Mouse (Mus musculus): ENCODE measurements at regions not wholly inside any gene's neighbourhood (a gene's known extent, or its start where the extent isn't known, plus 50 kb on each side); places are given as distances from the start of the nearest gene placed in this dataset.

GRCm38 (mm10) chr13:60309926-60310325 is 132.8 kb upstream of the Gas1 start:
- Histone ChIP-seq H3K9me3 (ENCODE audit: control insufficient read depth, low read length) (no peaks in the 10 kb centered on the region), H3K4me1 (replicated peaks; ENCODE audit: control insufficient read depth, insufficient read depth, low read length) (no peaks in the 10 kb centered on the region), H3K4me3 (replicated peaks; ENCODE audit: low read length) (no peak overlapping the region), H3K27me3 (ENCODE audit: control insufficient read depth, insufficient read depth, low read length) (no peaks in the 10 kb centered on the region), H3K27ac (no peak overlapping the region), H3K36me3 (replicated peaks; ENCODE audit: control insufficient read depth, insufficient read depth) (no peaks in the 10 kb centered on the region), H3K9ac (no peak overlapping the region), H3K4me2 (replicated peaks) (no peak overlapping the region)
- 93% methylated on average over 4 of the region's 4 CpGs for WGBS
- DNase-seq (ENCODE audit: low spot score), result no peak
- ATAC-seq (ENCODE audit: low FRiP score), result no peak

GRCm38 (mm10) chr13:60312397-60313085 is 135.4 kb upstream of the Gas1 start:
- Histone ChIP-seq H3K9ac (no peak overlapping the region), H3K4me3 (replicated peaks; ENCODE audit: low read length) (no peak overlapping the region), H3K27me3 (ENCODE audit: control insufficient read depth, insufficient read depth, low read length) (no peaks in the 10 kb centered on the region), H3K36me3 (replicated peaks; ENCODE audit: control insufficient read depth, insufficient read depth) (no peaks in the 10 kb centered on the region), H3K4me1 (replicated peaks; ENCODE audit: control insufficient read depth, insufficient read depth, low read length) (no peaks in the 10 kb centered on the region), H3K4me2 (replicated peaks) (no peak overlapping the region), H3K27ac (no peak overlapping the region), H3K9me3 (ENCODE audit: control insufficient read depth, low read length) (no peaks in the 10 kb centered on the region)
- WGBS, result 65% methylated on average over 7 of the region's 7 CpGs
- ATAC-seq (ENCODE audit: low FRiP score) (no peak), DNase-seq (ENCODE audit: low spot score) (no peak)

GRCm38 (mm10) chr13:60318436-60319020 is 141.4 kb upstream of the Gas1 start:
- Histone ChIP-seq H3K27ac (no peak overlapping the region), H3K27me3 (ENCODE audit: control insufficient read depth, insufficient read depth, low read length) (no peaks in the 10 kb centered on the region), H3K4me3 (replicated peaks; ENCODE audit: low read length) (no peak overlapping the region), H3K9ac (no peak overlapping the region), H3K36me3 (replicated peaks; ENCODE audit: control insufficient read depth, insufficient read depth) (no peaks in the 10 kb centered on the region), H3K4me2 (replicated peaks) (no peak overlapping the region), H3K9me3 (ENCODE audit: control insufficient read depth, low read length) (no peaks in the 10 kb centered on the region), H3K4me1 (replicated peaks; ENCODE audit: control insufficient read depth, insufficient read depth, low read length) (no peaks in the 10 kb centered on the region)
- ATAC-seq (ENCODE audit: low FRiP score) (no peak), DNase-seq (ENCODE audit: low spot score) (no peak)
- WGBS, result 87% methylated on average over 8 of the region's 8 CpGs

GRCm38 (mm10) chr13:60319268-60319667 is 142.1 kb upstream of the Gas1 start:
- Histone ChIP-seq H3K4me2 (replicated peaks) (no peak overlapping the region), H3K4me3 (replicated peaks; ENCODE audit: low read length) (no peak overlapping the region), H3K9me3 (ENCODE audit: control insufficient read depth, low read length) (no peaks in the 10 kb centered on the region), H3K27ac (no peak overlapping the region), H3K9ac (no peak overlapping the region), H3K4me1 (replicated peaks; ENCODE audit: control insufficient read depth, insufficient read depth, low read length) (no peaks in the 10 kb centered on the region), H3K27me3 (ENCODE audit: control insufficient read depth, insufficient read depth, low read length) (no peaks in the 10 kb centered on the region), H3K36me3 (replicated peaks; ENCODE audit: control insufficient read depth, insufficient read depth) (no peaks in the 10 kb centered on the region)
- no peak for ATAC-seq (ENCODE audit: low FRiP score)
- no peak for DNase-seq (ENCODE audit: low spot score)
- 85% methylated on average over 4 of the region's 4 CpGs for WGBS

GRCm38 (mm10) chr13:60319861-60320602 is 142.9 kb upstream of the Gas1 start:
- 72% methylated on average over 5 of the region's 5 CpGs for WGBS
- Histone ChIP-seq H3K4me2 (replicated peaks) (no peak overlapping the region), H3K27me3 (ENCODE audit: control insufficient read depth, insufficient read depth, low read length) (no peaks in the 10 kb centered on the region), H3K9me3 (ENCODE audit: control insufficient read depth, low read length) (no peaks in the 10 kb centered on the region), H3K9ac (no peak overlapping the region), H3K27ac (no peak overlapping the region), H3K4me1 (replicated peaks; ENCODE audit: control insufficient read depth, insufficient read depth, low read length) (no peaks in the 10 kb centered on the region), H3K36me3 (replicated peaks; ENCODE audit: control insufficient read depth, insufficient read depth) (no peaks in the 10 kb centered on the region), H3K4me3 (replicated peaks; ENCODE audit: low read length) (no peak overlapping the region)
- no peak for ATAC-seq (ENCODE audit: low FRiP score)
- no peak for DNase-seq (ENCODE audit: low spot score)

GRCm38 (mm10) chr13:60322579-60322978 is 145.4 kb upstream of the Gas1 start:
- H3K4me1 ChIP-seq (replicated peaks; ENCODE audit: control insufficient read depth, insufficient read depth, low read length), result no peaks in the 10 kb centered on the region
- no peak overlapping the region for H3K4me2 ChIP-seq (replicated peaks)
- no peaks in the 10 kb centered on the region for H3K36me3 ChIP-seq (replicated peaks; ENCODE audit: control insufficient read depth, insufficient read depth)
- no peaks in the 10 kb centered on the region for H3K9me3 ChIP-seq (ENCODE audit: control insufficient read depth, low read length)
- H3K27ac ChIP-seq, result no peak overlapping the region
- H3K4me3 ChIP-seq (replicated peaks; ENCODE audit: low read length), result no peak overlapping the region
- DNase-seq (ENCODE audit: low spot score), result no peak
- 66% methylated on average over 3 of the region's 3 CpGs for WGBS
- no peak overlapping the region for H3K9ac ChIP-seq
- ATAC-seq (ENCODE audit: low FRiP score), result no peak
- no peaks in the 10 kb centered on the region for H3K27me3 ChIP-seq (ENCODE audit: control insufficient read depth, insufficient read depth, low read length)

GRCm38 (mm10) chr13:60330475-60331258 is 153.5 kb upstream of the Gas1 start:
- Histone ChIP-seq H3K4me3 (replicated peaks; ENCODE audit: low read length) (no peak overlapping the region), H3K9me3 (ENCODE audit: control insufficient read depth, low read length) (no peaks in the 10 kb centered on the region), H3K4me1 (replicated peaks; ENCODE audit: control insufficient read depth, insufficient read depth, low read length) (no peaks in the 10 kb centered on the region), H3K9ac (no peak overlapping the region), H3K27ac (no peak overlapping the region), H3K27me3 (ENCODE audit: control insufficient read depth, insufficient read depth, low read length) (no peaks in the 10 kb centered on the region), H3K36me3 (replicated peaks; ENCODE audit: control insufficient read depth, insufficient read depth) (no peaks in the 10 kb centered on the region), H3K4me2 (replicated peaks) (no peak overlapping the region)
- ATAC-seq (ENCODE audit: low FRiP score), result no peak
- no peak for DNase-seq (ENCODE audit: low spot score)
- WGBS, result 82% methylated on average over 9 of the region's 9 CpGs

- Histone ChIP-seq H3K4me2 (replicated peaks) (no peak overlapping the region), H3K9me3 (ENCODE audit: control insufficient read depth, low read length) (no peaks in the 10 kb centered on the region), H3K4me1 (replicated peaks; ENCODE audit: control insufficient read depth, insufficient read depth, low read length) (no peaks in the 10 kb centered on the region), H3K4me3 (replicated peaks; ENCODE audit: low read length) (no peak overlapping the region), H3K27me3 (ENCODE audit: control insufficient read depth, insufficient read depth, low read length) (no peaks in the 10 kb centered on the region), H3K9ac (no peak overlapping the region), H3K36me3 (replicated peaks; ENCODE audit: control insufficient read depth, insufficient read depth) (no peaks in the 10 kb centered on the region), H3K27ac (no peak overlapping the region)
- WGBS, result 79% methylated on average over 1 of the region's 1 CpGs
- DNase-seq (ENCODE audit: low spot score), result no peak
- no peak for ATAC-seq (ENCODE audit: low FRiP score)
These were observed 159.0 kb upstream of the Gas1 start for GRCm38 (mm10) chr13:60336196-60336595.

- H3K4me2 ChIP-seq (replicated peaks), result no peak overlapping the region
- no peaks in the 10 kb centered on the region for H3K36me3 ChIP-seq (replicated peaks; ENCODE audit: control insufficient read depth, insufficient read depth)
- H3K27me3 ChIP-seq (ENCODE audit: control insufficient read depth, insufficient read depth, low read length), result no peaks in the 10 kb centered on the region
- ATAC-seq (ENCODE audit: low FRiP score) (no peak), DNase-seq (ENCODE audit: low spot score) (no peak)
- 46% methylated on average over 2 of the region's 2 CpGs for WGBS
- H3K4me3 ChIP-seq (replicated peaks; ENCODE audit: low read length), result no peak overlapping the region
- H3K9ac ChIP-seq, result no peak overlapping the region
- H3K27ac ChIP-seq, result no peak overlapping the region
- no peaks in the 10 kb centered on the region for H3K4me1 ChIP-seq (replicated peaks; ENCODE audit: control insufficient read depth, insufficient read depth, low read length)
- H3K9me3 ChIP-seq (ENCODE audit: control insufficient read depth, low read length), result no peaks in the 10 kb centered on the region
These were observed 160.2 kb upstream of the Gas1 start for GRCm38 (mm10) chr13:60337383-60337782.
